Mouse (Mus musculus) gastrocnemius, adult 2 months (tissue): Measurements from ENCODE around the gene Arid1b. TPM values are rescaled to one million over a fixed set of nuclear protein-coding genes. Genes with fewer than 3 reads are reported as not detected.

Source experiments
- DNase-seq: peaks from one replicate; pipeline ENCODE4 v3.0.0; 2022
- H3K27ac ChIP-seq: fragments of 200-600 bp; 2 replicates; pipeline ENCODE4 v1.8.1; 2022; ENCODE audit warnings: mild to moderate bottlenecking
- H3K4me3 ChIP-seq: fragments of 200-600 bp; 2 replicates; pipeline ENCODE4 v1.8.1; 2022; ENCODE audit warnings: mild to moderate bottlenecking, moderate library complexity
- CTCF ChIP-seq: fragments of 200-600 bp; IDR thresholded peaks from 2 replicates; pipeline ENCODE4 v1.8.1; 2022; ENCODE audit warnings: antibody characterized with exemption, mild to moderate bottlenecking, moderate library complexity
- intact Hi-C: fragments of 180-260 bp; cut with DNase I; formaldehyde crosslinking; loops from one replicate; pipeline ENCODE4 v1.15.1; 2025
- total RNA-seq, 2 experiments: library from RNA; stranded (reverse); gene quantifications; 2 replicates each; pipeline ENCODE4 v1.2.3; 2021

Arid1b gene
- total RNA-seq, 2 experiments from 2014 or later: 35.1 to 35.6 TPM

DNA sequence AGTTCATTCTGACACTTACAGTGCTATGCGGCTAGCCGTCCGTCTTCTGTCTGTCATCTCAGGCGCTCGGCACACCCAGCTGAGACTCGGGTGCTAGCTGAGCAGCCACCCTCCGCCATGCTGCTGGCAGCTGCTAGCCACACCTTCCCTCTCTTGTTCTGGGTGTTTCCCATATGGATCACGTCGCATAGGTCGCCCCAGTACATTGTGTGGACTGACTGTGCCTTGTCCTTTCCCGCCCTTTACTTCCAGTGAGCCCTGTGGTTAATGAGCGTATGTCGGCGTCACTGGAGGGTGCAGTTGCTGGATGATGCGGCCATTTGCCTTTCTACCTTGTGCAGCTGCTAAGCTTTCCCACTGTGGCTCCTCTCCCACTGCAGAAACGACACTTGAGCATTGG lies 59.1 kb downstream of the Arid1b start:
- TF ChIP-seq CTCF: no peak
- intact Hi-C loops: no loop called here
- Histone ChIP-seq H3K27ac (no peak overlapping the region; the same call in 1 of the 2 replicates), H3K4me3 (no peak overlapping the region)
- DNase-seq: no peak

- Histone ChIP-seq H3K4me3 (no peak overlapping the region), H3K27ac (0 out of 2 replicates have a peak overlapping the region, but pooled peaks have one; percentile 20)
- intact Hi-C loops: loop anchor here (5.0 kb wide), 1 partner anchor 43 kb away; no protein-coding TSS in a partner anchor
- TF ChIP-seq CTCF: no peak
- DNase-seq: no peak
Observed at GRCm38 (mm10) chr17:5055412-5055811, 61.3 kb downstream of the Arid1b start.

- no peak for DNase-seq
- intact Hi-C loops: loop anchor here (5.0 kb wide), 1 partner anchor 44 kb away; no protein-coding TSS in a partner anchor
- Histone ChIP-seq H3K27ac (peak overlapping the region; percentile 72; the same call in 1 of the 2 replicates), H3K4me3 (no peak overlapping the region)
- peak; percentile 8; the same call in 1 of the 2 replicates for TF ChIP-seq CTCF
Observed at GRCm38 (mm10) chr17:5056654-5057053, 62.5 kb downstream of the Arid1b start.

DNA sequence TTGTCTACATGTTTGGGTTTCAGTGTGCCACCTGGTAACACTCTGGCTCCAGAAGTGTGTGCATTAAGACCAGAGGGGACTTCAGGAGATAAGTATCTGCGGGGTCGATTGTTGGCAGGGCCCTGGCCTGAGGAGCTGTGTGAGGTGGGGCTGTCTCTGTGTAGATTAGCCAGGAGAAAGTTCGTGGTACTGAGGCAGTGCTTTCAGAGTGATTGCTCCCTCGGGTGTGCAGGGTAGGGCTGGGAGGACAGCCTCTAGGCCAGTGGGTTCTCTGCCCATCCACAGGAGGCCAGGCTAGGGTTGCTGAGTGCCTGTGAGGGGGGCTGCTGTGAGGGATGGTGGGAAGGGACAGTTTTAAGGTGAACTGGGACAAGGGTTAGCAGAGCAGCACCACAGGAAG lies 63.2 kb downstream of the Arid1b start:
- H3K4me3 ChIP-seq: peak overlapping the region; percentile 57; the same call in 1 of the 2 replicates
- intact Hi-C loops: loop anchor here (5.0 kb wide), 1 partner anchor 45 kb away; no protein-coding TSS in a partner anchor

DNA sequence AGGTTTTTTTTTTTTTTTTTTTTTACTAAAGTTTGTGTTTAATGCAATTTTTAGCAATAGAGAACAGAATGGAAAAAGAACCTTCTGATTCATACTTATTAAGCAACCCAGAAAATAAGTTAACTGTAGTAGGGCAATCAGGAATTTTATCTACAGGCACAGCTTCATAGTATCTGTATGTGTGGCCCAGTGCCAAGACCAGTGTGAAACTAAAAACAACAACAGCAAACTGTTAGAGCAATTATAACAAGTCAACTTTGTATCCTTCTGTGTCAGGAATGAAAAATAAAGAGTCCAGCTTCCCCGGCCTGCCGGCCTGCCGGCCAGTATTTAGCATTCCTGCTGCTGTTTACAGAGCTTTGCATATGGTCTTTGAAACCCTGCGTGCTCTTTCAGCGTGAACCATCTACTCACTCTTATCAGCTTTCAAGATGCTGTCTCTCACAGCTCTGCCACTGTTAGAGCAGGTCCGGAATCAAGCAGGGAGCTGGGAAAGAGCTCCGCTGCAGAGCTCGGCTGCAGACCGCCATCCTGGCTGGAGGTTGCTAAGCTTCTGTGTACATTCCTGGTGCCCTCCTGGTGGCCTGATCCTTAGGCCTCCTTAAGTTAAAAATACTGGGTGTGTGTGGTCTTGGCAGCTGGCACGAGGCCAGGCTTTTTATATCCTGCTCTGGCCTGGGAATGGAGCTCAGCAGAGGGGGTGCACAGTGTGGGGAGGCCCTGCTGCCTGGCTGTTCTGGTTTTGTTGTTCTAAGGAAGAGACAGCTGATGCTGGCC lies 64.0 kb downstream of the Arid1b start:
- peak overlapping the region; percentile 57 for H3K4me3 ChIP-seq
- peak; percentile 20; the same call in 1 of the 2 replicates for TF ChIP-seq CTCF

More for the DNA sequence above, 63.2 kb downstream of the Arid1b start:
- peak overlapping the region; percentile 72 for H3K27ac ChIP-seq
- DNase-seq: no peak
- no peak for TF ChIP-seq CTCF

GRCm38 (mm10) chr17:5059092-5059601 lies 65.0 kb downstream of the Arid1b start:
- intact Hi-C loops: loop anchor here (5.0 kb wide), 1 partner anchor 47 kb away; no protein-coding TSS in a partner anchor
- H3K27ac ChIP-seq: peak overlapping the region; percentile 72

More for the DNA sequence above, 64.0 kb downstream of the Arid1b start:
- peak overlapping the region; percentile 72 for H3K27ac ChIP-seq
- intact Hi-C loops: loop anchor here (5.0 kb wide), 1 partner anchor 46 kb away; no protein-coding TSS in a partner anchor
- peak; percentile 83 for DNase-seq

GRCm38 (mm10) chr17:5060515-5061084 lies 66.5 kb downstream of the Arid1b start:
- Histone ChIP-seq H3K27ac (peak overlapping the region; percentile 31; the same call in 1 of the 2 replicates), H3K4me3 (no peak overlapping the region)
- intact Hi-C loops: no loop called here
- TF ChIP-seq CTCF: no peak
- no peak for DNase-seq

More at GRCm38 (mm10) chr17:5059092-5059601, 65.0 kb downstream of the Arid1b start:
- DNase-seq: no peak
- TF ChIP-seq CTCF: no peak
- H3K4me3 ChIP-seq: no peak overlapping the region; the same call in 1 of the 2 replicates

- DNase-seq: no peak
- intact Hi-C loops: no loop called here
- TF ChIP-seq CTCF: no peak
- peak overlapping the region; percentile 31; the same call in 1 of the 2 replicates for H3K27ac ChIP-seq
- H3K4me3 ChIP-seq: no peak overlapping the region
Observed at GRCm38 (mm10) chr17:5061183-5061582, 67.1 kb downstream of the Arid1b start.

- intact Hi-C loops: no loop called here
Observed at GRCm38 (mm10) chr17:5061593-5061992, 67.5 kb downstream of the Arid1b start.

GRCm38 (mm10) chr17:5063471-5064176 lies 69.5 kb downstream of the Arid1b start:
- intact Hi-C loops: no loop called here
- H3K27ac ChIP-seq: no peak overlapping the region
- DNase-seq: no peak
- TF ChIP-seq CTCF: no peak
- H3K4me3 ChIP-seq: no peak overlapping the region

More at GRCm38 (mm10) chr17:5061593-5061992, 67.5 kb downstream of the Arid1b start:
- no peak for DNase-seq
- no peak for TF ChIP-seq CTCF
- no peak overlapping the region for H3K27ac ChIP-seq
- no peak overlapping the region for H3K4me3 ChIP-seq

GRCm38 (mm10) chr17:5064777-5065176 lies 70.6 kb downstream of the Arid1b start:
- intact Hi-C loops: no loop called here

DNA sequence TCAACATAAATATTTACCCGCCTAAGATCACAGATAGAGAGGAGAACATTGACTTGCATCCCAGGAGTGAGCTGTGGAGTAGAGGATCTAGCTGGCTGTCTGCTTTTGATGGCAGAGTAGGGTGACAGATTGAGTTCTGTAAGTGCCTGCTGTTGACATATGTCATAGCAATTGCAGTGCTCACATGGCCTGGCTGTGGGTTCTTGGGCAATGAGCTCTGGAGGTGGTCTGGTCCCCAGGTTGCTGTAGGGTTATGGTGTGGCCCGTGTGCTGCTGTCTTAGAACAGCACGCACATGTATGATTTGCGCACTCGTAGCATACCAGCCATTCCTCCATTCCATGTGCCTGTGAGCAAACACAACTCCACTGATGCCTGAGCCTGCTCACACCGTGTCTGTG lies 71.1 kb downstream of the Arid1b start:
- TF ChIP-seq CTCF: no peak
- Histone ChIP-seq H3K4me3 (no peak overlapping the region), H3K27ac (no peak overlapping the region)
- intact Hi-C loops: no loop called here
- DNase-seq: no peak

More at GRCm38 (mm10) chr17:5064777-5065176, 70.6 kb downstream of the Arid1b start:
- no peak overlapping the region for H3K27ac ChIP-seq
- no peak for DNase-seq
- no peak overlapping the region for H3K4me3 ChIP-seq
- peak; percentile 6; the same call in 1 of the 2 replicates for TF ChIP-seq CTCF
